Mouse (Mus musculus) C2C12 (cell line): ENCODE measurements around the gene Hjurp. TPM values are rescaled to one million over a fixed set of nuclear protein-coding genes. Genes with fewer than 3 reads are reported as not detected.

ENCODE experiments used
- H3K27me3 ChIP-seq: one replicate; pipeline ENCODE4 v1.6.1; 2011; ENCODE audit not compliant: control insufficient read depth, insufficient read depth, insufficient read length
- H3K36me3 ChIP-seq: one replicate; pipeline ENCODE4 v1.6.1; 2011; ENCODE audit not compliant: control insufficient read depth, insufficient read depth
- H3K4me3 ChIP-seq: one replicate; pipeline ENCODE4 v1.5.1; 2011; ENCODE audit warnings: mild to moderate bottlenecking, control low read depth; ENCODE audit not compliant: poor library complexity, insufficient read depth, severe bottlenecking
- H3K79me2 ChIP-seq: one replicate; pipeline ENCODE4 v1.6.1; 2011; ENCODE audit not compliant: control insufficient read depth, insufficient read depth
- H3K79me3 ChIP-seq: one replicate; pipeline ENCODE4 v1.6.1; 2011; ENCODE audit warnings: low read depth, control low read depth
- H3ac ChIP-seq: one replicate; pipeline ENCODE3; 2011; ENCODE audit warnings: low read depth; ENCODE audit not compliant: control insufficient read depth, insufficient read length
- CEBPB ChIP-seq: IDR thresholded peaks from one replicate; pipeline ENCODE4 v1.6.1; 2011; ENCODE audit warnings: low read depth, mild to moderate bottlenecking, control low read depth, moderate library complexity
- CTCF ChIP-seq: IDR thresholded peaks from one replicate; pipeline ENCODE4 v1.5.1; 2011; ENCODE audit not compliant: control insufficient read depth, insufficient read depth, insufficient read length
- FOSL1 ChIP-seq: IDR thresholded peaks from one replicate; pipeline ENCODE4 v1.8.0; 2011; ENCODE audit warnings: mild to moderate bottlenecking, low read length; ENCODE audit not compliant: poor library complexity, insufficient read depth, severe bottlenecking
- MAX ChIP-seq: IDR thresholded peaks from one replicate; pipeline ENCODE4 v1.6.1; 2011; ENCODE audit warnings: mild to moderate bottlenecking, control low read depth
- MYOD1 ChIP-seq: IDR thresholded peaks from one replicate; pipeline ENCODE4 v1.6.1; 2011; ENCODE audit warnings: low read depth; ENCODE audit not compliant: control insufficient read depth, insufficient read length
- MYOG ChIP-seq: IDR thresholded peaks from one replicate; pipeline ENCODE4 v1.6.1; 2011; ENCODE audit not compliant: control insufficient read depth, insufficient read length; ENCODE audit errors: extremely low read depth
- USF1 ChIP-seq: IDR thresholded peaks from one replicate; pipeline ENCODE4 v1.6.1; 2011; ENCODE audit warnings: low read depth, mild to moderate bottlenecking, control low read depth, moderate library complexity
- long read RNA-seq, 2 experiments: library from polyadenylated mRNA; unstranded; transcript quantifications; one replicate each; pipeline ENCODE4 v2.0.0; 2019 to 2020
- polyA plus RNA-seq: library from polyadenylated mRNA; unstranded; fragments of >200 nt; fragmentation: generic; extraction: Trizol; gene quantifications from one replicate; pipeline ENCODE4 v1.2.1, GENCODE M21; 2012; ENCODE audit warnings: missing spikeins

Gene Hjurp
- 54.4 TPM for polyA plus RNA-seq
- long read RNA-seq, experiment 1, full-length matches to known transcripts, result 7 of 15 reads
- long read RNA-seq, experiment 1, partial matches to known transcripts, result 0 of 15 reads
- long read RNA-seq, experiment 1, other reads (novel, unspliced or antisense), result 8 of 15 reads
- long read RNA-seq, experiment 2, full-length matches to known transcripts, result 373 of 414 reads
- long read RNA-seq, experiment 2, partial matches to known transcripts, result 9 of 414 reads
- long read RNA-seq, experiment 2, other reads (novel, unspliced or antisense), result 32 of 414 reads

GRCm38 (mm10) chr1:88277098-88277817 lies at the start of gene Hjurp, which contains the start of gene Trpm8:
Gene Hjurp, minus strand, starts transcription at chr1:88277633.
Gene Trpm8, plus strand, starts transcription at chr1:88277661.
- no peaks in the 10 kb centered on the region for H3K27me3 ChIP-seq
- H3K79me2 ChIP-seq, result peaks cover 49% of the 10 kb centered on the region
- TF ChIP-seq MAX (peak; percentile 90), MYOD1 (no peak), CEBPB (peak; percentile 94), FOSL1 (no peak), CTCF (peak; percentile 98)
- H3K4me3 ChIP-seq, result peak within 1 kb of the TSS; percentile 48
- H3ac ChIP-seq, result peak within 1 kb of the TSS; percentile 87
- peaks cover 46% of the 10 kb centered on the region for H3K79me3 ChIP-seq
- H3K36me3 ChIP-seq, result peaks cover 38% of the 10 kb centered on the region

GRCm38 (mm10) chr1:88323101-88323500 lies 45.7 kb upstream of the Hjurp start:
- no peak for TF ChIP-seq FOSL1
- TF ChIP-seq MYOG, result no peak
- no peak for TF ChIP-seq MYOD1
- no peak for TF ChIP-seq USF1
- TF ChIP-seq CEBPB, result no peak
- TF ChIP-seq MAX, result no peak
- TF ChIP-seq CTCF, result no peak
- Histone ChIP-seq H3K36me3 (no peaks in the 10 kb centered on the region), H3ac (no peak overlapping the region), H3K79me3 (no peaks in the 10 kb centered on the region), H3K4me3 (no peak overlapping the region), H3K27me3 (peaks cover 7% of the 10 kb centered on the region), H3K79me2 (no peaks in the 10 kb centered on the region)

GRCm38 (mm10) chr1:88322146-88322545 lies 44.7 kb upstream of the Hjurp start:
- H3K27me3 ChIP-seq, result peaks cover 7% of the 10 kb centered on the region
- no peak overlapping the region for H3ac ChIP-seq
- H3K79me2 ChIP-seq, result no peaks in the 10 kb centered on the region
- no peaks in the 10 kb centered on the region for H3K79me3 ChIP-seq
- H3K4me3 ChIP-seq, result no peak overlapping the region
- no peak for TF ChIP-seq FOSL1
- TF ChIP-seq MYOG, result no peak
- no peak for TF ChIP-seq USF1
- TF ChIP-seq MYOD1, result no peak
- TF ChIP-seq MAX, result no peak
- no peak for TF ChIP-seq CTCF
- TF ChIP-seq CEBPB, result no peak
- no peaks in the 10 kb centered on the region for H3K36me3 ChIP-seq

GRCm38 (mm10) chr1:88320821-88321395 lies 43.5 kb upstream of the Hjurp start:
- no peak overlapping the region for H3ac ChIP-seq
- no peaks in the 10 kb centered on the region for H3K79me2 ChIP-seq
- H3K36me3 ChIP-seq, result no peaks in the 10 kb centered on the region
- no peaks in the 10 kb centered on the region for H3K79me3 ChIP-seq
- H3K27me3 ChIP-seq, result peaks cover 2% of the 10 kb centered on the region
- TF ChIP-seq CTCF, result no peak
- no peak for TF ChIP-seq FOSL1
- TF ChIP-seq CEBPB, result no peak
- no peak for TF ChIP-seq USF1
- TF ChIP-seq MAX, result no peak
- TF ChIP-seq MYOG, result no peak
- TF ChIP-seq MYOD1, result no peak
- no peak overlapping the region for H3K4me3 ChIP-seq

GRCm38 (mm10) chr1:88318531-88319060 lies 41.2 kb upstream of the Hjurp start:
- no peaks in the 10 kb centered on the region for H3K79me2 ChIP-seq
- TF ChIP-seq CTCF (peak; percentile 26), MYOD1 (no peak), MYOG (no peak)
- no peak overlapping the region for H3ac ChIP-seq
- no peaks in the 10 kb centered on the region for H3K79me3 ChIP-seq
- H3K4me3 ChIP-seq, result no peak overlapping the region
- H3K27me3 ChIP-seq, result no peaks in the 10 kb centered on the region
- no peaks in the 10 kb centered on the region for H3K36me3 ChIP-seq
